Mouse (Mus musculus): Measurements from ENCODE around the gene Rusc1.

GRCm38 (mm10) chr3:89133752-89134151, 40.6 kb upstream of the Rusc1 start:
- TF ChIP-seq CTCF (conservative IDR thresholded peaks at IDR 0.05; ENCODE audit: low read length) (no peak), NANOG (IDR thresholded peaks at IDR 0.05; ENCODE audit: borderline replicate concordance, low read length) (no peak), POU5F1 (IDR thresholded peaks at IDR 0.05; ENCODE audit: borderline replicate concordance, low read length) (no peak)

Measured in E14TG2a.4 (cell line).